Mouse (Mus musculus): ENCODE data around the gene Ring1.

DNA sequence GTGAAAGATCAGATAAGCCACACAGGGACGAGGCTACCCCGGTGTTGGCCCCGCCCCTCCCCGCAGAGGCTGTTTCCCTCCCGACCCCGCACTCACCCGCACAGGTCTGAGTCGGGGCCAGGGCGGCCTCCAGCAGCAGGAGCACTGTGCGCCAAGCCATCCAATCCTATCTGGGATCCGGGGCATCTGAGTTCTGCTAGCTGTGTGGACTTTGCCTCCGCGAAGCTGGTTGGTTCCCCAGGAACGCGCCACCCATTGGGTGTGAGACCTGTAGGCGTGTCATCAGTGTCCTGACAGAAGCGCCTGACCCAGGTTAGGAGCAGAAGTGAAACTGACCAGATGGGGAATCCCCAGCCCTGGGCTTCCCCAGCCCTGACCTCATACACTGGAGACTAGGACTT is 45.8 kb downstream of the Ring1 start:
- no peak for TF ChIP-seq CTCF (IDR thresholded peaks at IDR 0.05; ENCODE audit: control insufficient read depth, insufficient read depth, insufficient replicate concordance, low read depth, low read length)
- no peak for TF ChIP-seq POLR2A (IDR thresholded peaks at IDR 0.05; ENCODE audit: control insufficient read depth, low read depth, low read length)
